Mouse (Mus musculus) c-Kit-negative CD71-positive TER-119-positive erythroid progenitor cells, embryonic 14.5 days (primary cell): ENCODE data around the gene Gm9125.
"Not testable (repeated sequence)": the region's sequence is repeated elsewhere in the genome, so short reads cannot be mapped to it uniquely, and the experiment has no call there.

Experiments used
- DNase-seq: peaks from one replicate; pipeline ENCODE4 v3.0.0-alpha.2; 2013; ENCODE audit warnings: low read depth, low spot score

Gm9125 gene

DNA sequence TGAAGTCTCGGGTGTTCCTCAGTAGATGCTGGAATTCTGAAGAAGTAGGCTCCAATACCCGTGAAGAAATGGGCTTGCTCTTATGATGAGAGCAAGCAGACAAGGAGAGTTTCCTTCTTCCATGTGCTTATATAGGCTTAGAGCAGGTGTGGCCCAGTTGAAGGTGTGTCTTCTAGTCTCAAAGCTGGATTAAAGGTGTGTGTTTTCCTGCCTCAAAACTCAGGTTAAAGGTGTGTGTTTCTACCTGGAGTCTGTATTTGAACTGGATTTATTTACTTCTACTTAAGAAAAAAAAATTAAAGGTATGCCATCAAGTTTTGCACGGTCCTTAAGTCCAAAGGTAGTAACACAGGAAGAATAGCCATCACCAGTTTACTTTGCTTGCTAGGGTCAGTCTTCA, at the start of gene Gm9125:
TSS of gene Gm9125 (minus strand) at position 101 of the 400 bp plus-strand sequence.
- not testable (repeated sequence) for DNase-seq

DNA sequence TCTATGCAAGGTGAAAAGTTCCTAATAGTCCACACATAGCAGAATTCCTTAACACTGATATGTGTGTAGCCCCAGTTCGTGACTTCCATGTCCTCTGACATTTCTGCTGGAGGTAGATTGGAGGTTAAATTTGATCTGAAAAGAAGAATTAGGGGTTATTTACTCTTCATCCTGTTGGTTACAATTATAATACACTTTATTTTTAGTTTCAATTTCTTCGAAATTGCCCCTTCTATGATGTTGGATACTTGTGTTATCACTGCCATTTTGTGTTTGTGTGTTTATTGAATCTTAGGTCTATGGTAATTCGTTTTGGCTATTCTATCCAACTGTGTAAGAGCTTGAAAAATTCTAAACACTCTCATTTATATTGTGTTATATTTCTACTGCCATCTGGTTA, 17.9 kb upstream of the Gm9125 start, which contains the start of gene Gm10697:
TSS of gene Gm10697 (minus strand) at position 101 of the 400 bp plus-strand sequence.
- not testable (repeated sequence) for DNase-seq

DNA sequence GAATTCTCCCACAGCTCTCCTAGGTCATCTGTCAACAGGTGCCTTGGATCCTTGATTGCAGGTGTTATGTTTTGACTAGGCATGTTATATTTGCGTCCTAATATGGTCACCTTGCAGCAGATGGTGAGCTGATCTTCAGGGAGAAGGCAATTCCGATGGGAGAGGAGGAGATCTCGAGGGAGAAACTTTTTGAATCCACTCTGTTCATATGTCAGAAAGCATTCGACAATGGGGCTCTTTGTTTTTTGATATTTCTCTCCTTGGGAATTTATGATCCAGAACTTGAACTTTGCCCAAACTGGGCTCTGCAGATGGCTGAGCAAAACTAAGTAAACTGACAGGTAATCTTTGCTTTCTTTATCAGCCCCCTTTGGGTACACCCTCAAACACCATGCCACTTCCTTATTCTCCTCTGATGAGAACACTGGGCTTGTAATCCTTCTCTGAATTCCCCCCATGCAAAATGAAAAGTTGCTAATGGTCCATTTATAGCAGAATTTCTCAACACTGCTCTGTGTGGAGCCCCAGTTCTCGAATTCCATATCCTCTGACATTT, 5.0 kb downstream of the Gm9125 start:
- not testable (repeated sequence) for DNase-seq

DNA sequence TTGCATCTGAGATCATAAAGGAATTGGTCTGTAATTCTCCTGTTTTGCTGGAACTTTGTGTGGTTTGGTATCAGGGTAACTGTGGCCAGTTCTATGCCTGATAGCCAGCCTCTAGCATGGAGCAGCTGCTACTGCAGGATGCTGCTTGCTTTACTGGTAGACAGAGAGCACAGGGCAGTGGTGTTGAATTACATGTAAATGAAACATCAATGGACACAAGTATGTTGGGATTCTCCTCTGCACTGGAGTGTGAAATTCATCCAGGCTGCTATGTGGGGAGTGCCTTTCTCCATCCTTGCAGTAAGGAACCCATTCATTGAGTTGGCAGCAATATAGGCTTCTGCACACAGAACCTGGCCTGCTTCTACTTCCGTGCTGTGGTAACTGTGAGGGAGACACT, 16.4 kb downstream of the Gm9125 start:
- DNase-seq = not testable (repeated sequence)

DNA sequence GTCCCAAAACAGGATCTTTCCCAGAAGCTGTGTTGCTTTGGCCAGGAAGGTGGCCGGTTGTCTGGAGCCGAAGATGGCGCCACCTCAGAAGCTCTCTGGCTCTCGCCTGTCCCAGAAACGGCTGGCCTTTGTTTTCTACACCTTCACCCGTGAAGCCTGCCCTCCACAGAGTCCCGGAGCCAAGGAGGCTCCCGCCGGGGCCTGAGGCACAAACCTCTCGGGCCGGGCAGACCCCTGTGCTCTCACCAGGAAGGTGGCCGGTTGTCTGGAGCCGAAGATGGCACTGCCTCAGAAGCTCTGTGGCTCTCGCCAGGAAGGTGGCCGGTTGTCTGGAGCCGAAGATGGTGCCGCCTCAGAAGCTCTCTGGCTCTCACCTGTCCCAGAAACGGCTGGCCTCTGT, 20.3 kb downstream of the Gm9125 start:
- DNase-seq = not testable (repeated sequence)
